Comparison of ENCODE assay signal across 17 mouse cellular contexts in genomic region chr8:94314069-94314468, GRCm38 (mm10). TPM values are rescaled to one million over a fixed set of nuclear protein-coding genes. Genes with fewer than 3 reads are reported as not detected.
"Had no signal": no experiment of that assay in that cellular context is flagged by ENCODE, and none has a peak within 500 bp of the region (broad histone marks: within the 10 kb centered on the region; RNA-seq: fewer than 3 reads in every experiment).

No protein-coding gene starts in this region.

- ATAC-seq: liver, postnatal 0 days; midbrain, embryonic 13.5 days; midbrain, embryonic 15.5 days had no signal

- H3K4me3 ChIP-seq: liver, embryonic 15.5 days; lung, embryonic 15.5 days; megakaryocyte, embryonic 14.5 days; midbrain, embryonic 13.5 days; midbrain, embryonic 15.5 days; neural tube, embryonic 12.5 days had no signal

- H3K27me3 ChIP-seq: liver, embryonic 15.5 days; lung, embryonic 15.5 days; megakaryocyte, embryonic 14.5 days; midbrain, embryonic 13.5 days; midbrain, embryonic 15.5 days; neural tube, embryonic 12.5 days had no signal

- DNase-seq: liver, postnatal 0 days; lung, adult 2 months; lung, postnatal 10 days; right cerebral cortex, postnatal 14 days; thymus, adult 18-20 months; thymus, postnatal 14 days; thymus, postnatal 36 days had no signal

- H3K4me2 ChIP-seq: liver, embryonic 15.5 days; lung, embryonic 15.5 days; midbrain, embryonic 11.5 days; midbrain, embryonic 13.5 days; midbrain, embryonic 15.5 days; neural tube, embryonic 12.5 days had no signal

- H3K9me3 ChIP-seq: liver, embryonic 15.5 days; lung, embryonic 15.5 days; megakaryocyte, embryonic 14.5 days; midbrain, embryonic 13.5 days; midbrain, embryonic 15.5 days; neural tube, embryonic 12.5 days had no signal

- H3K9ac ChIP-seq: liver, embryonic 15.5 days; liver, postnatal 0 days; lung, embryonic 15.5 days; midbrain, embryonic 13.5 days; midbrain, embryonic 15.5 days; neural tube, embryonic 12.5 days had no signal

- H3K4me1 ChIP-seq: liver, embryonic 15.5 days; midbrain, embryonic 13.5 days; midbrain, embryonic 15.5 days; neural tube, embryonic 12.5 days had no signal

- H3K27ac ChIP-seq: liver, embryonic 15.5 days; lung, embryonic 15.5 days; macrophage; midbrain, embryonic 13.5 days; midbrain, embryonic 15.5 days; neural tube, embryonic 12.5 days had no signal

RNA-seq across cellular contexts. Expression of gene Slc12a3, which starts 14.9 kb away (rescaled TPM):
- total RNA-seq: midbrain, postnatal 0 days; monocyte, adult 5-6 weeks had no signal
- polyA plus RNA-seq: macrophage; midbrain, embryonic 11.5 days had no signal
